Mouse (Mus musculus): ENCODE results near the gene Gm28230.

The Gm28230 gene

GRCm38 (mm10) chr2:74724244-74725015 is 2.1 kb upstream of the Gm28230 start:
- DNase-seq (ENCODE audit: low spot score): no peak

GRCm38 (mm10) chr2:74725171-74725570 is 1.4 kb upstream of the Gm28230 start:
- no peak for DNase-seq (ENCODE audit: low spot score)

GRCm38 (mm10) chr2:74726973-74727639 is 578 bp downstream of the Gm28230 start:
- no peak for DNase-seq (ENCODE audit: low spot score)

- no peak for DNase-seq (ENCODE audit: low spot score)
These were observed 1.2 kb downstream of the Gm28230 start for GRCm38 (mm10) chr2:74727640-74728302.

- no peak for DNase-seq (ENCODE audit: low spot score)
These were observed 1.8 kb downstream of the Gm28230 start for GRCm38 (mm10) chr2:74728303-74728680.

GRCm38 (mm10) chr2:74730331-74730730 is 3.8 kb downstream of the Gm28230 start:
- DNase-seq (ENCODE audit: low spot score): no peak

GRCm38 (mm10) chr2:74731055-74731454 is 4.5 kb downstream of the Gm28230 start:
- no peak for DNase-seq (ENCODE audit: low spot score)

GRCm38 (mm10) chr2:74731799-74732512 is 5.4 kb downstream of the Gm28230 start:
- no peak for DNase-seq (ENCODE audit: low spot score)

GRCm38 (mm10) chr2:74732513-74733316 is 6.2 kb downstream of the Gm28230 start:
- no peak for DNase-seq (ENCODE audit: low spot score)

GRCm38 (mm10) chr2:74733317-74733661 is 6.8 kb downstream of the Gm28230 start:
- no peak for DNase-seq (ENCODE audit: low spot score)

- no peak for DNase-seq (ENCODE audit: low spot score)
These were observed 7.2 kb downstream of the Gm28230 start for GRCm38 (mm10) chr2:74733765-74734164.

GRCm38 (mm10) chr2:74734451-74734850 is 7.9 kb downstream of the Gm28230 start:
- no peak for DNase-seq (ENCODE audit: low spot score)

GRCm38 (mm10) chr2:74734996-74735811 is 8.7 kb downstream of the Gm28230 start:
- DNase-seq (ENCODE audit: low spot score): no peak

- no peak for DNase-seq (ENCODE audit: low spot score)
These were observed 9.5 kb downstream of the Gm28230 start for GRCm38 (mm10) chr2:74735851-74736687.

GRCm38 (mm10) chr2:74736688-74737577 is 10.4 kb downstream of the Gm28230 start:
- no peak for DNase-seq (ENCODE audit: low spot score)

GRCm38 (mm10) chr2:74737578-74738070 is 11.1 kb downstream of the Gm28230 start:
- no peak for DNase-seq (ENCODE audit: low spot score)

- no peak for DNase-seq (ENCODE audit: low spot score)
These were observed 12.3 kb downstream of the Gm28230 start for GRCm38 (mm10) chr2:74738623-74739475.

- DNase-seq (ENCODE audit: low spot score): no peak
These were observed 12.9 kb downstream of the Gm28230 start for GRCm38 (mm10) chr2:74739476-74739800.

Measured in spleen, adult 12 weeks (tissue).